Mouse (Mus musculus) cerebellum, adult 11 months (tissue): ENCODE results near the gene Pkd1l2.

ENCODE experiments used
- DNase-seq: peaks from one replicate; pipeline ENCODE4 v3.0.0; 2022

The Pkd1l2 gene

DNA sequence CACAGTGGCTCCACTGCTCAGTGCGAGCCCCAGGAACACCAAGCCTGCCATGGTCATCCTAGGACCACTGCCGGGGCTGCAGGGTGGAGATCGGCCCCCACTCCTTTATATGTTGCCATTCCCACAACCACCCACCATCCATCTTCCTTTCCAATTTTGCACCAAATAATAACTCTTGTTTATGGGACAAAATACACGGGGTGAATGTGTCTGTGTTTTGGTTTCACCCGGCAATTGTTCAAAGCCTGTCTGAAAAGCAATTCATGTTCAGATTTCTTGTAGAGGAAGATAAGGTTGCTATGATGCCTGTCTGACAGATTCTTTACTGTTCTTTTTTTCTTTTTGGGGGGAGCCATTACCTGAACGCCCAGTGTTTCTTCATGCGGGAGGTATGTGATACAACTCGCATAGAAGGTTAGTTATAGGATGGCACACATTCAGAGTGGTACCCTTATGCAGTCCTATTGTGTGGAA is at the start of gene Pkd1l2:
Pkd1l2 (minus strand) TSS at position 51 of the 474 bp plus-strand sequence.
- DNase-seq, result no peak

GRCm38 (mm10) chr8:117127063-117127462 is 44.8 kb upstream of the Pkd1l2 start:
- DNase-seq, result no peak

- DNase-seq, result no peak
These were observed 44.2 kb upstream of the Pkd1l2 start for GRCm38 (mm10) chr8:117126411-117126810.

DNA sequence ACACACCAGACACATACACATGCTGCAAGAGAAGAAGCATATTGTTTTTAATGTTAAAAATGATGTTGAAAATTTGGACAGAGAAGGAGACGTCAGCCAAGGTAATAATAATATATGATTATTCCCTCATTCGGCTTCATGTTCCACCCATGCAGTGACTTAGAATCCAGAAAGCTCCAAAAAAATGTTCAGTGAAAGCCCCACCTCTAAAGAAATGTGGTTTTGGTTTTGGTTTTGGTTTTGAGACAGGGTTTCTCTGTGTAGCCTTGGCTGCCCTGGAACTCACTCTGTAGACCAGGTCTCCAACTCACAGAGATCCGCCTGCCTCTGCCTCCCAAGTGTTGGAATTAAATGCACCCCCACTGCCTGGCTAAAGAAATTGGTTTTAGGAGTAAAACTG is 43.6 kb upstream of the Pkd1l2 start:
- no peak for DNase-seq

GRCm38 (mm10) chr8:117123850-117124633 is 41.8 kb upstream of the Pkd1l2 start:
- no peak for DNase-seq

DNA sequence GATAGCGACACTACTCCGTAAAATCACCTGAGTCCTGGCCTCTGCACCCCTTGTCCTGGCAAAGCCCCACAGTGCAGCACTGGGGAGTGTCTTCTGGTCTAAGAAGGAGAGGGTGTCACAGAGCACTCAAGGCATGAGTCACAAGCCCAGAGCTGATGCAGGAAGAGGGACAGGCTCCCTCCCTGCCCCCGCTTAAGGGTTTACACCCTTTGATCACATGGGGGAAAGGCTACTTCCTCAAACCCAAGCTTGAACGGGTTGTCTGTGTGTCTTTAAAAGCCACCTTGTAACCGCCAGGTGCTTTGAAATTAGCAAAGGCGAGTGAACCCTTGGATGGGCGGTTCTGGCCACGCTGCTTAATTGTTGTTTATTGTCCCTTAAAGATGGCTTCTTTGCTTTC is 39.0 kb upstream of the Pkd1l2 start:
- DNase-seq, result no peak

- DNase-seq, result no peak
These were observed 36.2 kb upstream of the Pkd1l2 start for GRCm38 (mm10) chr8:117118409-117118808.

DNA sequence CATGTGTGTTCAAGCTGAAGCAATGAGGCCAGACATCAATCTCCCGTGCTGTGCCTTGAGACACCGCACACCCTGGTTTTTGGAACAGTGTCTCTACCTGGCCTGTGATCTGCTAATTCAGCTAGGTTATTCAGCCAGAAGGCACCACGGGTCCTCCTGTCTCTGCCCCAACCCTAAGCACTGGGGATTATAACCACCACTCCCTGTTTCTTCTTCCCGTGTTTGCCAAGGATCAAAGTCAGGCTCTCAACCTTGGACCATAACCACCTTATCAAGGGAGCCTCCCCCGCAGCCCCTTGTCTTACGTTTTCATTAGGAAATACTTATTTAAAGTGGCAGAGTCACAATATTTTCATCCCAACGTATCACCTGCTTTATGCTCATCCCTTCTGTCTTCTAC is 34.3 kb upstream of the Pkd1l2 start:
- DNase-seq, result no peak

- peak; percentile 27 for DNase-seq
These were observed 33.6 kb upstream of the Pkd1l2 start for GRCm38 (mm10) chr8:117115676-117116446.

DNA sequence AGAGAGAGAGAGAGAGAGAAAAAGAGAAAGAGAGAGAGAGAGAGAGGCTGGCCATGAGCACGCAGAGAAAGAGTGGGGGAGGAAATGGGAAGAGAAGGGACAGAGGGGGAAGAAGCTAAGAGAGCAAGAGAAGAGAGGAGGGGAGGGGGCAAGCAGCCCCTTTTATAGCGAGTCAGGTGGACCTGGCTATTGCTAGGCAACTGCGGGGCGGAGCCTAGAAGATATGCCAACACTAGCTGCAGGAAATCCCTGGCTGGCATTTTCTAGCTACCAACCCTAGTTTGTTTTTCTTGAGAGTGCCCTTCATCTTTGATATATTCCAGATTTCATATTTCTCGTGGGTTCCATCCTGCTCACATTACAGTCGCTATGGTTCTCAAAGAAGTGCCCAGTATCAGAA is 32.8 kb upstream of the Pkd1l2 start:
- no peak for DNase-seq

- DNase-seq, result no peak
These were observed 30.0 kb upstream of the Pkd1l2 start for GRCm38 (mm10) chr8:117112261-117112660.

DNA sequence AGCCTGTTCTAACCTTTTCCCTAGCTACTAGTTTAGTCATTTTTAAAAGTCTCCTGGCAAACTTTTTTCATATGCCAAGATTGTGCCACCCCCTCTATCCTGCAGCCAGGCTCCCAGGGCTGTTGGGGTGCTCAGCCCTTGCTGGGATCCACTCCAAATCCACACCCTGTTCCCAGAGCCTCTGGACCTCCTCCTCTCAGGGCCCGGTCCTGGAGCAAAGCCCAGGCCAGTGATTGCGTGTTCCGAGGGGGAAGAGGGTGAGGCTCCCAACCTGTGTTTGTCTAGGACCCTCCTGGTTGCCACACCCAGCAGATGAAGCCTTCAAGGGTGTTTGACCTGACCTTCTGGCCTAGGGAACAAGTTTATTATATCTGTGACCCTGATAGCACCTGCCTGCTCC is 29.4 kb upstream of the Pkd1l2 start:
- no peak for DNase-seq

- DNase-seq, result peak; percentile 8
These were observed 27.6 kb upstream of the Pkd1l2 start for GRCm38 (mm10) chr8:117109801-117110390.

DNA sequence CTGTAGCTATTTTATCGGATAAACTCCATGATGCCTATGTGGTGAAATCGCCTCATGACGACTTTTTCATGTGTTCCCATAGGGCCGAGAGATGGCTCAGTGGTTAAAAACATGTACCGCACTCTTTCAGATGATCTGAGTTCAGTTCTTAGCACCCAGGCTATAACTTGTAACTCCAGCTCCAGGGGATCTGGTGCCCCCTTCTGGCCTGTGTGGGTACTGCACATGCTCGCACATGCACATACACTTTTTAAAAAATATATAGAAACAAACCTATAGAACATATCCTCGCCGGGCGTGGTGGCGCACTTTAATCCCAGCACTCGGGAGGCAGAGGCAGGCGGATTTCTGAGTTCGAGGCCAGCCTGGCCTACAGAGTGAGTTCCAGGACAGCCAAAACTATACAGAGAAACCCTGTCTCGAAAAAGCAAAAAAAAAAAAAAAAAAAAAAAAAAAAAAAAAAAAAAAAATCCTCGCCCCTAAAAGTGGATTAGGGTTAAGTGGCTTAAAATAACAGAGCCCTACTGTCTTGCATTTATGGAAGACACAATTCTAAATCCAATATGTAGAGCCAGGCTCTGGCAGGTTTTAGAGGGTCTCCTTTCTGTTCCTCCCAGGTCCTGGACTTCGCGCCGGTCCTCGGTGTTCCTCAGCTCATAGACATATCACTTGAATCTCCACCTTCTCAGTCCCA is 26.9 kb upstream of the Pkd1l2 start:
- DNase-seq, result no peak

GRCm38 (mm10) chr8:117107533-117107932 is 25.3 kb upstream of the Pkd1l2 start:
- peak; percentile 31 for DNase-seq

DNA sequence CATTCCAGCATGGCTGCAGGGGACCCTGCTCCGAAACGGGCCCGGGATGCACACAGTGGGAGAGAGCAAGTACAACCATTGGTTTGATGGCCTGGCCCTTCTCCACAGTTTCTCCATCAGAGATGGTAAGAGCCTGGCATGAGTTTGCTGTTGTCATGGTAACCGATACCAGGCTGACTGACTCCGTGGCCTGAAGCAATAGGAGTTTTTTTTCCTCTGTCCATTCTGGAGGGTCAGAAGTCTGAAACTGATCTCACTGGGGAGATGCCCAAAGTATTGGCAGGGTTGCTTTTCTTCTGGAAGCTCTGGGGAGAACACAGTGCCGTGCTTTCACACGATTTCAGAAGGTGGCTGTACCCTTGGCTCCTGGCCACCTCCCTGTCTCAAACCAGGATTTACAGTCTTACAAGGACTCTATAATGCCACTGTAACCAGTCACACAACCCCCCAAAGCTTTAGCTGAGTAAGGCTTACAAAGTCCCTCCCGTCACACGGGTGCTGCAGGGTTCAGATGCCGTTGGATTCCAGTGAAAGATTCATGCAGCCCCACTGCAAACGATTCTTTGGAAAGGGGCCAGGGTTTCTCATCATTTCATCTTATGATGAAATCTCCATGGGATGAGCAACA is 15.4 kb upstream of the Pkd1l2 start:
- no peak for DNase-seq

- no peak for DNase-seq
These were observed 14.9 kb upstream of the Pkd1l2 start for GRCm38 (mm10) chr8:117097051-117097563.

GRCm38 (mm10) chr8:117095647-117096046 is 13.4 kb upstream of the Pkd1l2 start, which contains the start of gene Bco1:
Bco1 (plus strand) TSS chr8:117095854.
- no peak for DNase-seq

- no peak for DNase-seq
These were observed 11.8 kb upstream of the Pkd1l2 start for GRCm38 (mm10) chr8:117094053-117094452.

GRCm38 (mm10) chr8:117089802-117090201 is 7.6 kb upstream of the Pkd1l2 start:
- no peak for DNase-seq

- no peak for DNase-seq
These were observed 4.8 kb upstream of the Pkd1l2 start for GRCm38 (mm10) chr8:117087036-117087435.

DNA sequence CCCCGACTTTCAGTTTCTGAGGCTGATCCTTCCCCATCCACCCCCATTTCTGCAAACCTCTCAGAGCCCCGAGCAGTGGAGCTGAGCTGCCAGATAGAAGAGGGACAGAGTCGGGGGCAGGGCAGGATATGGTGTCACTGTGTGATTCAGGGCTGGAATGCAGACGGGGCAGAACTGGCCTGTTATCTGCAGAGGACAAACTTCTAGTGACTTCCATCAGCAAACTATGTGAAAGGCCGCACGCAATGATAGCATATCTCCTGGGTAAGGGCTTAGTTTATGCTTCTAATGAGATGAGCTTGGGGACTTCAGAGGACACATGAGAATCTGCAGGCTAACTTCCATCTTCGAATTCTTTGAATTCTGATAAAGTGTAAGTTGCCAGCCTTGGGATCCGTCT is 3.3 kb upstream of the Pkd1l2 start:
- no peak for DNase-seq
